Mouse (Mus musculus) hindbrain, embryonic 10.5 days (tissue): ENCODE measurements around the gene Sipa1l1. TPM values are rescaled to one million over a fixed set of nuclear protein-coding genes. Genes with fewer than 3 reads are reported as not detected.

Experiments used
- DNase-seq: peaks from one replicate; pipeline ENCODE4 v3.0.0-alpha.2; 2017; ENCODE audit warnings: low spot score
- H3K27ac ChIP-seq: fragments of 300-500 bp; sonication (generic); 2 replicates; pipeline ENCODE4 v1.5.1; 2016; ENCODE audit warnings: mild to moderate bottlenecking, moderate library complexity
- H3K27me3 ChIP-seq: fragments of 300-500 bp; sonication (generic); 2 replicates; pipeline ENCODE4 v1.6.1; 2016; ENCODE audit warnings: mild to moderate bottlenecking; ENCODE audit not compliant: poor library complexity, insufficient read depth, severe bottlenecking
- H3K36me3 ChIP-seq: fragments of 300-500 bp; sonication (generic); 2 replicates; pipeline ENCODE4 v1.6.1; 2016; ENCODE audit warnings: mild to moderate bottlenecking, moderate library complexity
- H3K4me1 ChIP-seq: fragments of 300-500 bp; sonication (generic); replicated peaks from 2 replicates; pipeline ENCODE4 v1.6.1; 2016; ENCODE audit warnings: mild to moderate bottlenecking
- H3K4me3 ChIP-seq: fragments of 300-500 bp; sonication (generic); 2 replicates; pipeline ENCODE4 v1.5.1; 2016; ENCODE audit warnings: mild to moderate bottlenecking, moderate library complexity
- H3K9me3 ChIP-seq: fragments of 300-500 bp; sonication (generic); 2 replicates; pipeline ENCODE4 v1.6.1; 2016; ENCODE audit warnings: mild to moderate bottlenecking, moderate library complexity
- WGBS: fragments of 180-500 bp; shearing (Covaris S2); methylation state at CpG from one replicate; pipeline ENCODE4 v1.1.7; 2016; 5-methylcytosine and 5-hydroxymethylcytosine counted together
- polyA plus RNA-seq: library from polyadenylated mRNA; unstranded; fragments of >200 nt; fragmentation: Nextera tagmentation; extraction: Ambion mirVana; gene quantifications from 2 replicates; pipeline ENCODE4 v1.2.1, GENCODE M21; 2016

Gene Sipa1l1
- polyA plus RNA-seq, 1 experiment from 2014 or later: 26.0 TPM

- no peak overlapping the region for H3K4me3 ChIP-seq
- no peak overlapping the region for H3K27ac ChIP-seq
- DNase-seq: no peak
- no peaks in the 10 kb centered on the region for H3K36me3 ChIP-seq
- 90% methylated on average over 9 of the region's 9 CpGs for WGBS
- no peaks in the 10 kb centered on the region for H3K4me1 ChIP-seq
- no peaks in the 10 kb centered on the region for H3K9me3 ChIP-seq
- H3K27me3 ChIP-seq: no peaks in the 10 kb centered on the region
Measured at GRCm38 (mm10) chr12:82265335-82266274, 96.5 kb downstream of the Sipa1l1 start.

DNA sequence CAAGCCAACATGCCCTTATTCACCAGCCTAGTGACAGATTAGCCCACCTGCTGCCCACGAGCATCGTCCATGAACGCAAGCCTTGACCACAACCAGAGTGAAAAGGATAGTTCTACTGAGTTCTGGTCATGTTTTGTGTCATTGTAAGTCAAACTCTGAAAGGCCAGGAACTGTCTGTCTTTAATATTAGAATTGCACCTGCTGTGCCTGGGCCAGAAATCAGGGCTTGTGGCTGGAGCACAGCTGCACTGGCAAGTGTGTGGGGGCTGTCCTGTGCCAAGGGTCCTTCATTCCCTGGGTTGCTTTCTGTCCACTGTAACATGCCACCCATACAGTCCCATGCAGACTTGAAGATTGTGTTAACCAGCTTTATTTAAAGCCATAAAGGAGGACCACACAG is 102.3 kb downstream of the Sipa1l1 start:
- DNase-seq: no peak
- Histone ChIP-seq H3K9me3 (no peaks in the 10 kb centered on the region), H3K4me3 (no peak overlapping the region), H3K4me1 (no peaks in the 10 kb centered on the region; the same call in 1 of the 2 replicates), H3K27ac (no peak overlapping the region), H3K36me3 (no peaks in the 10 kb centered on the region), H3K27me3 (no peaks in the 10 kb centered on the region)
- WGBS: 86% methylated on average over 3 of the region's 3 CpGs

DNA sequence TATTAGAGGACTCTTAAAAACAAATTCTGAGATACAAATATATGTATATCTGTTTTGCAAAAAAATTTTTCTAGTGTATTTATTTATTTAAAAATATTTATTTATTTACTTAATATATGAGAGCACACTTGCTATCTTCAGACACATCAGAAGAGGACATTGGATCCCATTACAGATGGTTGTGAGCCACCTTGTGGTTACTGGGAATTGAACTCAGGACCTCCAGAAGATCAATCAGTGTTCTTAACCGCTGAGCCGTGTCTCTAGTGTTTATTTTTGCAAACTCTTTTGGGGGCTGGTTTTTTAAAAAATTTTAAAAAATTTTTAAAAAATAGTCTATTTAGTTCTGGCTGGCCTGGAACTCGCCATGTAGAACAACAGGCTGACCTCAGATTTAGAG is 104.4 kb downstream of the Sipa1l1 start:
- H3K4me1 ChIP-seq: no peaks in the 10 kb centered on the region; the same call in 1 of the 2 replicates
- H3K27ac ChIP-seq: no peak overlapping the region
- WGBS: 76% methylated on average over 3 of the region's 3 CpGs

GRCm38 (mm10) chr12:82274576-82274975 is 105.5 kb downstream of the Sipa1l1 start:
- 72% methylated on average over 5 of the region's 5 CpGs for WGBS
- no peak overlapping the region for H3K27ac ChIP-seq
- no peaks in the 10 kb centered on the region; the same call in 1 of the 2 replicates for H3K4me1 ChIP-seq
- H3K27me3 ChIP-seq: no peaks in the 10 kb centered on the region
- H3K36me3 ChIP-seq: no peaks in the 10 kb centered on the region
- no peaks in the 10 kb centered on the region for H3K9me3 ChIP-seq
- DNase-seq: no peak
- H3K4me3 ChIP-seq: no peak overlapping the region

More for the DNA sequence above, 104.4 kb downstream of the Sipa1l1 start:
- no peaks in the 10 kb centered on the region for H3K9me3 ChIP-seq
- no peak for DNase-seq
- no peaks in the 10 kb centered on the region for H3K27me3 ChIP-seq
- H3K36me3 ChIP-seq: no peaks in the 10 kb centered on the region
- no peak overlapping the region for H3K4me3 ChIP-seq

DNA sequence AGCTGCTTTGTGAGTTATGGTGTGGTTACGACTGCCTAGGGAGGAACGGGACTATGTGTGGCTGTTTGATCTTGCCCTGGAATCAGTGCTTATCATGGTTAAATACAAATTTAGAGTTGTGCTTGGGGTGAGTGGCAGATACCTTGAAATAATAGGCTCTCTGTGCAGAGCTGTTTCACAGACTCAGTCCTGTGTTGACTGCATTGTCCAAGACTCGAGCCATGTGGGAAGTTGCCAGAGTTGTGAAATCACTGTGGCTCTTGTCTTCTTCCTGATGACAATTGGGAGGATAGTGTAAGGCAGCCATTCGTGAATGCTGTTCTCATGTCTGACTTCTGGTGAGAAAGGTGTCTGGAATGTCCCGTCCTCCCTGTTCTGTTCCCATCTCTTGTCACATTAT is 106.6 kb downstream of the Sipa1l1 start:
- 76% methylated on average over 5 of the region's 5 CpGs for WGBS
- Histone ChIP-seq H3K27me3 (no peaks in the 10 kb centered on the region), H3K9me3 (0 out of 2 replicates have a peak, but pooled peaks cover 2% of the 10 kb centered on the region), H3K4me3 (no peak overlapping the region), H3K4me1 (no peaks in the 10 kb centered on the region; the same call in 1 of the 2 replicates), H3K36me3 (no peaks in the 10 kb centered on the region), H3K27ac (no peak overlapping the region)
- DNase-seq: no peak

DNA sequence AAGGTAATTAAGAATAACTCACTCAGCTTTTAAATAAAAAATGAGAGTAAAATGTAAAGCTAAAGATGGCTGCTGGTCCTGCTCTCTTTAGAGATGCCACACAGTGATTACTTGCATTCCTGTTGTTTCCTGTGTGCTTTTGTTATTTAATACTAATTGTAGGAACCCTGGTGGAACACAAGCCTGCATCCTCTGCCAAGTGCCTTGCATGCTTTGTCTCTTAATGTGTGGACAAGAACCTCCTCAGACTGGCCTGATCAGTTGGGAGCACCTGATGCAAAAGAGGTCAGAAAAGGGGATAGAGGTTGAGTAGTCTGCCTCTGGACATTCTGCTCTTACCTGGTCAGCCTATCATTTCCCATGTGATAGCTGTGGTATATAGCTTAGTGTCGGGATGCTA is 107.5 kb downstream of the Sipa1l1 start:
- H3K36me3 ChIP-seq: no peaks in the 10 kb centered on the region
- no peak for DNase-seq
- H3K4me3 ChIP-seq: no peak overlapping the region
- 0 out of 2 replicates have a peak, but pooled peaks cover 4% of the 10 kb centered on the region for H3K9me3 ChIP-seq
- WGBS: 89% methylated on average over 1 of the region's 1 CpGs
- H3K27ac ChIP-seq: no peak overlapping the region
- no peaks in the 10 kb centered on the region for H3K27me3 ChIP-seq
- H3K4me1 ChIP-seq: no peaks in the 10 kb centered on the region; the same call in 1 of the 2 replicates

DNA sequence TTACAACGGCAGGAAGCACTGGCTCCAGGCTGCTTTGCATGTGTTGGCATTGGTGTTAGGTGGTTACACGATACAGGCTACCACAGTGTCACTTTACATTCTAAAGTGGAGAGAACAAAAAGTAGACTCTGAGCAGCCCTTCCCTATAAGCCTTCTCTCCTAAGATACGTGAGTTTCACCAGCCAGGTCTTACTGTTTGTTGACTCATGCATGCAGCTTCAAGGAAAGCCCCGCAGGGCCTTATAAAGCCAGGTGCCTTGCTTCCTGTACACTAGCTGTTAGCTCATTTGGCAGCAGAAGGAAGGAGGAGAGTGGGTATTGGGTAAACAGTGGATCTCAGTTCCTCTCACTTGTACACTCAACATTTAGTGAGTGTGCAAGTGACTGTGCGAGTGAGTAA is 115.5 kb downstream of the Sipa1l1 start:
- H3K36me3 ChIP-seq: no peaks in the 10 kb centered on the region
- WGBS: 90% methylated on average over 5 of the region's 5 CpGs
- DNase-seq: no peak
- H3K27me3 ChIP-seq: no peaks in the 10 kb centered on the region
- H3K4me1 ChIP-seq: peaks cover 11% of the 10 kb centered on the region
- no peak overlapping the region for H3K4me3 ChIP-seq
- 0 out of 2 replicates have a peak, but pooled peaks cover 4% of the 10 kb centered on the region for H3K9me3 ChIP-seq
- no peak overlapping the region for H3K27ac ChIP-seq

- Histone ChIP-seq H3K36me3 (no peaks in the 10 kb centered on the region), H3K27me3 (no peaks in the 10 kb centered on the region), H3K4me1 (peaks cover 11% of the 10 kb centered on the region), H3K4me3 (no peak overlapping the region), H3K9me3 (0 out of 2 replicates have a peak, but pooled peaks cover 4% of the 10 kb centered on the region), H3K27ac (no peak overlapping the region)
- no peak for DNase-seq
- over 99% methylated on average over 2 of the region's 2 CpGs for WGBS
Measured at GRCm38 (mm10) chr12:82285018-82285417, 115.9 kb downstream of the Sipa1l1 start.

- Histone ChIP-seq H3K27me3 (no peaks in the 10 kb centered on the region), H3K36me3 (no peaks in the 10 kb centered on the region), H3K4me1 (peaks cover 11% of the 10 kb centered on the region), H3K4me3 (no peak overlapping the region), H3K27ac (no peak overlapping the region), H3K9me3 (no peaks in the 10 kb centered on the region)
- no peak for DNase-seq
- WGBS: 50% methylated on average over 6 of the region's 6 CpGs
Measured at GRCm38 (mm10) chr12:82286068-82286467, 116.9 kb downstream of the Sipa1l1 start.

DNA sequence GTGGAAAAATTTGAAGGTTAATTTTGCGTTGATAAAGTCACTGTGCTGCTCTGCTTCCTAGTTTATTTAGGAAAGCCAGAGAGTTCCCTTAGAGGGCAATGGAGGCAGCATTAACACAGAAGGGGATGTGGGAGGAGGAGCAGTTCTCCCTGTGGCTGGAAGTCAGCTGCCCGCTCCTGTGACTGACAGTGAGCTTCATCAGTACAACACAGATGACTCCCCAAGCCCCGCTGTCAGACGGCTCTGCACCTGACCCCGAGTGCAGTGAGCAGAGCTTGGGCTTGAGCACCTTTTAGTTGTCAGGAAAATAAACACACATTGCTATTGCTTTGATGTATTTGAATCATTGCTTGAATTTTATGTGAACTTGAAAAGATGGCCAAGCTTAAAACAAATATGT is 117.7 kb downstream of the Sipa1l1 start:
- H3K9me3 ChIP-seq: no peaks in the 10 kb centered on the region

DNA sequence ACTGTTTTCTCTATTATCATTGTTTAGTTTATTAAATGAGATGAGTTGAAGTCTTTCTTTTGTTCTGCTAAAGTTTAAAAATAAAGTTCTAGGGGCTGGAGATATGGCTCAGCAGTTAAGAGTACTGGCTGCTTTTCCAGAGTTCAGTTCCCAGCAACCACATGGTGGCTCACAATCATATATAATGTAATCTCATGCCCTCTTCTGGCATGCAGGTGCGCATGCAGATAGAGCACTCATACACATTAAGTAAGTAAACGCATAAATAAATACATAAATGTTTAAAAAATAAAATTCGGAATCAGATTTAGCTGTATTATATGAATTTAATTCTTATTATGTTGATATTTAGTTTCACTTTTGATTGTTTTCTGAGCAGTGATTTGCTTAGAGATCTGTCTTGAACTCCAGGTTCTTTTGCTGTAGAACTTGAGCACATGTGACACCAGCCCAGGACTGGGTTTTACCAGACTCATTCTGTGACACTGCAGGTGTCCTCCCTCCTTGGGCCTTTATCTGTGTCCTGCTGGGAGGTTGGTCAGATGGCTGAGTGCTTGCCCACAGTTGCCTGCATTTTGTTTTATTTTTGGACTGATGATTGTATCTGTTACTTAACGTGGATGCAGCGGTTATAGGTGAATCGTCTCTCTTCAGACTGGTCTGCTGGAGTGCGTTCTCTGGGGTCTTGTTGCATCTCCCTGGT is 124.6 kb downstream of the Sipa1l1 start:
- Histone ChIP-seq H3K27me3 (no peaks in the 10 kb centered on the region), H3K27ac (no peak overlapping the region), H3K4me1 (peaks cover 4% of the 10 kb centered on the region; the same call in 1 of the 2 replicates), H3K9me3 (no peaks in the 10 kb centered on the region), H3K4me3 (no peak overlapping the region), H3K36me3 (no peaks in the 10 kb centered on the region)
- WGBS: 90% methylated on average over 7 of the region's 7 CpGs
- no peak for DNase-seq

More for the DNA sequence above, 117.7 kb downstream of the Sipa1l1 start:
- H3K4me1 ChIP-seq: peaks cover 11% of the 10 kb centered on the region
- no peak overlapping the region; the same call in 1 of the 2 replicates for H3K27ac ChIP-seq
- no peak for DNase-seq
- no peak overlapping the region for H3K4me3 ChIP-seq
- no peaks in the 10 kb centered on the region for H3K27me3 ChIP-seq
- WGBS: 66% methylated on average over 5 of the region's 5 CpGs
- no peaks in the 10 kb centered on the region for H3K36me3 ChIP-seq

GRCm38 (mm10) chr12:82294906-82295887 is 126.1 kb downstream of the Sipa1l1 start:
- 73% methylated on average over 10 of the region's 10 CpGs for WGBS
- no peak for DNase-seq
- H3K36me3 ChIP-seq: no peaks in the 10 kb centered on the region
- no peak overlapping the region for H3K27ac ChIP-seq
- H3K27me3 ChIP-seq: no peaks in the 10 kb centered on the region
- H3K9me3 ChIP-seq: no peaks in the 10 kb centered on the region
- H3K4me1 ChIP-seq: peaks cover 4% of the 10 kb centered on the region; the same call in 1 of the 2 replicates
- no peak overlapping the region for H3K4me3 ChIP-seq
